Mouse (Mus musculus) cortical plate, adult 2 months (tissue): Measurements from ENCODE around the gene Pou2af1.

ENCODE experiments used
- CTCF ChIP-seq: fragments of 200-500 bp; IDR thresholded peaks from 2 replicates; pipeline ENCODE4 v1.5.1; 2011; ENCODE audit warnings: mild to moderate bottlenecking, control low read depth, low read length; ENCODE audit not compliant: insufficient read depth; ENCODE audit errors: extremely low read depth
- POLR2A ChIP-seq: fragments of 200-500 bp; IDR thresholded peaks from 2 replicates; pipeline ENCODE4 v1.6.1; 2011; ENCODE audit warnings: mild to moderate bottlenecking, low read length, control low read depth; ENCODE audit not compliant: insufficient read depth; ENCODE audit errors: extremely low read depth

GRCm38 (mm10) chr9:51232163-51232562 is 18.7 kb downstream of the Pou2af1 start:
- TF ChIP-seq CTCF = no peak
- TF ChIP-seq POLR2A = no peak
